Mouse (Mus musculus) hindbrain, embryonic 12.5 days (tissue): ENCODE measurements around the gene Gm42420. TPM values are rescaled to one million over a fixed set of nuclear protein-coding genes. Genes with fewer than 3 reads are reported as not detected.

Experiments used
- ATAC-seq: fragments of 200-750 bp; cut with Nextera tagmentation; 2 replicates; pipeline ENCODE4 v1.8.0; 2017; ENCODE audit warnings: moderate TSS enrichment; ENCODE audit not compliant: low FRiP score
- H3K27ac ChIP-seq: fragments of 300-500 bp; sonication (generic); 2 replicates; pipeline ENCODE4 v1.5.1; 2016; ENCODE audit warnings: mild to moderate bottlenecking
- H3K27me3 ChIP-seq: fragments of 300-500 bp; sonication (generic); 2 replicates; pipeline ENCODE4 v1.6.1; 2016; ENCODE audit warnings: mild to moderate bottlenecking
- H3K36me3 ChIP-seq: fragments of 300-500 bp; sonication (generic); 2 replicates; pipeline ENCODE4 v1.6.1; 2016; ENCODE audit warnings: mild to moderate bottlenecking
- H3K4me1 ChIP-seq: fragments of 300-500 bp; sonication (generic); 2 replicates; pipeline ENCODE4 v1.6.1; 2016
- H3K4me2 ChIP-seq: fragments of 300-500 bp; sonication (generic); replicated peaks from 2 replicates; pipeline ENCODE4 v1.6.1; 2016; ENCODE audit warnings: mild to moderate bottlenecking
- H3K4me3 ChIP-seq: fragments of 300-500 bp; sonication (generic); 2 replicates; pipeline ENCODE4 v1.5.1; 2016; ENCODE audit warnings: mild to moderate bottlenecking
- H3K9ac ChIP-seq: fragments of 300-500 bp; sonication (generic); 2 replicates; pipeline ENCODE4 v1.6.1; 2016; ENCODE audit warnings: mild to moderate bottlenecking, moderate library complexity
- H3K9me3 ChIP-seq: fragments of 300-500 bp; sonication (generic); replicated peaks from 2 replicates; pipeline ENCODE4 v1.6.1; 2016; ENCODE audit warnings: mild to moderate bottlenecking
- WGBS: fragments of 180-500 bp; shearing (Covaris S2); methylation state at CpG from one replicate; pipeline ENCODE4 v1.1.7; 2016; 5-methylcytosine and 5-hydroxymethylcytosine counted together
- polyA plus RNA-seq: library from polyadenylated mRNA; unstranded; fragments of >200 nt; fragmentation: Nextera tagmentation; extraction: Ambion mirVana; gene quantifications from 2 replicates; pipeline ENCODE4 v1.2.1, GENCODE M21; 2016

Gm42420 gene
- polyA plus RNA-seq: 0.65 TPM in 1 of 2 replicates, not detected in the other

GRCm38 (mm10) chr6:39585517-39585916 is at the start of gene Gm42420:
Gene Gm42420 (plus strand): TSS chr6:39585753.
- no peak for ATAC-seq
- Histone ChIP-seq H3K9me3 (no peaks in the 10 kb centered on the region), H3K4me2 (no peak within 1 kb of the TSS), H3K36me3 (peaks cover 76% of the 10 kb centered on the region), H3K27ac (no peak within 1 kb of the TSS), H3K4me1 (no peaks in the 10 kb centered on the region), H3K4me3 (no peak within 1 kb of the TSS), H3K27me3 (no peaks in the 10 kb centered on the region), H3K9ac (no peak within 1 kb of the TSS)
- 95% methylated on average over 6 of the region's 6 CpGs for WGBS

GRCm38 (mm10) chr6:39536621-39537020 is 48.9 kb upstream of the Gm42420 start:
- Histone ChIP-seq H3K27ac (no peak overlapping the region), H3K9ac (no peak overlapping the region), H3K4me2 (no peak overlapping the region), H3K27me3 (no peaks in the 10 kb centered on the region), H3K4me3 (no peak overlapping the region), H3K36me3 (peaks cover 6% of the 10 kb centered on the region), H3K4me1 (peaks cover 30% of the 10 kb centered on the region), H3K9me3 (peaks cover 3% of the 10 kb centered on the region)
- no peak for ATAC-seq
- WGBS: 46% methylated on average over 1 of the region's 1 CpGs

GRCm38 (mm10) chr6:39537276-39537675 is 48.3 kb upstream of the Gm42420 start:
- no peak overlapping the region for H3K4me2 ChIP-seq
- peaks cover 6% of the 10 kb centered on the region for H3K36me3 ChIP-seq
- peaks cover 30% of the 10 kb centered on the region for H3K4me1 ChIP-seq
- H3K27ac ChIP-seq: no peak overlapping the region
- ATAC-seq: no peak
- no peak overlapping the region for H3K4me3 ChIP-seq
- no peaks in the 10 kb centered on the region for H3K27me3 ChIP-seq
- peaks cover 3% of the 10 kb centered on the region for H3K9me3 ChIP-seq
- 94% methylated on average over 5 of the region's 5 CpGs for WGBS
- H3K9ac ChIP-seq: no peak overlapping the region

GRCm38 (mm10) chr6:39538227-39538626 is 47.3 kb upstream of the Gm42420 start:
- peaks cover 39% of the 10 kb centered on the region for H3K4me1 ChIP-seq
- peaks cover 3% of the 10 kb centered on the region for H3K9me3 ChIP-seq
- H3K36me3 ChIP-seq: peaks cover 6% of the 10 kb centered on the region
- no peak overlapping the region for H3K4me2 ChIP-seq
- ATAC-seq: no peak
- no peaks in the 10 kb centered on the region for H3K27me3 ChIP-seq
- H3K9ac ChIP-seq: no peak overlapping the region
- no peak overlapping the region for H3K4me3 ChIP-seq
- H3K27ac ChIP-seq: no peak overlapping the region
- WGBS: 79% methylated on average over 8 of the region's 8 CpGs

GRCm38 (mm10) chr6:39539679-39540155 is 45.8 kb upstream of the Gm42420 start:
- Histone ChIP-seq H3K36me3 (no peaks in the 10 kb centered on the region), H3K4me2 (peak overlapping the region; percentile 23), H3K9me3 (no peaks in the 10 kb centered on the region), H3K27me3 (no peaks in the 10 kb centered on the region), H3K4me3 (no peak overlapping the region), H3K9ac (no peak overlapping the region), H3K4me1 (peaks cover 54% of the 10 kb centered on the region), H3K27ac (peak overlapping the region; percentile 45)
- peak; percentile 59 for ATAC-seq
- 8% methylated on average over 7 of the region's 7 CpGs for WGBS

- no peaks in the 10 kb centered on the region for H3K36me3 ChIP-seq
- no peaks in the 10 kb centered on the region for H3K27me3 ChIP-seq
- no peaks in the 10 kb centered on the region for H3K9me3 ChIP-seq
- WGBS: 37% methylated on average over 2 of the region's 2 CpGs
- no peak overlapping the region for H3K9ac ChIP-seq
- H3K4me1 ChIP-seq: peaks cover 63% of the 10 kb centered on the region
- H3K4me2 ChIP-seq: no peak overlapping the region
- no peak for ATAC-seq
- H3K4me3 ChIP-seq: no peak overlapping the region
- peak overlapping the region; percentile 45 for H3K27ac ChIP-seq
Observed at GRCm38 (mm10) chr6:39540563-39540962, 45.0 kb upstream of the Gm42420 start.

- Histone ChIP-seq H3K9me3 (no peaks in the 10 kb centered on the region), H3K4me3 (no peak overlapping the region), H3K4me2 (peak overlapping the region; percentile 29), H3K9ac (0 out of 2 replicates have a peak overlapping the region, but pooled peaks have one; percentile 28), H3K36me3 (no peaks in the 10 kb centered on the region), H3K27me3 (no peaks in the 10 kb centered on the region), H3K27ac (peak overlapping the region; percentile 82), H3K4me1 (peaks cover 74% of the 10 kb centered on the region)
- peak; percentile 79 for ATAC-seq
- WGBS: 13% methylated on average over 15 of the region's 15 CpGs
Observed at GRCm38 (mm10) chr6:39542631-39543597, 42.6 kb upstream of the Gm42420 start.

GRCm38 (mm10) chr6:39543769-39544420 is 41.7 kb upstream of the Gm42420 start:
- WGBS: 16% methylated on average over 15 of the region's 15 CpGs

GRCm38 (mm10) chr6:39545474-39545873 is 40.1 kb upstream of the Gm42420 start:
- 87% methylated on average over 7 of the region's 7 CpGs for WGBS
- H3K9me3 ChIP-seq: no peaks in the 10 kb centered on the region
- no peak for ATAC-seq
- H3K27me3 ChIP-seq: no peaks in the 10 kb centered on the region
- peaks cover 52% of the 10 kb centered on the region for H3K4me1 ChIP-seq
- no peak overlapping the region for H3K4me2 ChIP-seq
- H3K4me3 ChIP-seq: no peak overlapping the region
- no peaks in the 10 kb centered on the region for H3K36me3 ChIP-seq
- no peak overlapping the region for H3K27ac ChIP-seq
- no peak overlapping the region for H3K9ac ChIP-seq

More at GRCm38 (mm10) chr6:39543769-39544420, 41.7 kb upstream of the Gm42420 start:
- Histone ChIP-seq H3K4me2 (0 out of 2 replicates have a peak overlapping the region, but pooled peaks have one; percentile 29), H3K9me3 (no peaks in the 10 kb centered on the region), H3K4me3 (no peak overlapping the region), H3K9ac (0 out of 2 replicates have a peak overlapping the region, but pooled peaks have one; percentile 28), H3K27me3 (no peaks in the 10 kb centered on the region), H3K36me3 (no peaks in the 10 kb centered on the region), H3K4me1 (peaks cover 68% of the 10 kb centered on the region), H3K27ac (peak overlapping the region; percentile 82)
- ATAC-seq: no peak

- Histone ChIP-seq H3K9me3 (no peaks in the 10 kb centered on the region), H3K27me3 (no peaks in the 10 kb centered on the region), H3K4me1 (peaks cover 47% of the 10 kb centered on the region), H3K4me2 (no peak overlapping the region), H3K9ac (no peak overlapping the region), H3K27ac (no peak overlapping the region; the same call in 1 of the 2 replicates), H3K4me3 (no peak overlapping the region), H3K36me3 (no peaks in the 10 kb centered on the region)
- 82% methylated on average over 5 of the region's 5 CpGs for WGBS
- ATAC-seq: no peak
Observed at GRCm38 (mm10) chr6:39548030-39548429, 37.5 kb upstream of the Gm42420 start.

- no peaks in the 10 kb centered on the region for H3K9me3 ChIP-seq
- WGBS: 69% methylated on average over 8 of the region's 8 CpGs
- ATAC-seq: no peak
- no peak overlapping the region for H3K4me2 ChIP-seq
- H3K27ac ChIP-seq: no peak overlapping the region
- H3K4me1 ChIP-seq: peaks cover 44% of the 10 kb centered on the region
- no peak overlapping the region for H3K4me3 ChIP-seq
- no peak overlapping the region for H3K9ac ChIP-seq
- H3K36me3 ChIP-seq: peaks cover 7% of the 10 kb centered on the region
- no peaks in the 10 kb centered on the region for H3K27me3 ChIP-seq
Observed at GRCm38 (mm10) chr6:39551981-39552636, 33.4 kb upstream of the Gm42420 start.
